Mouse (Mus musculus): ENCODE measurements at regions not wholly inside any gene's neighbourhood (a gene's known extent, or its start where the extent isn't known, plus 50 kb on each side); places are given as distances from the start of the nearest gene placed in this dataset.

DNA sequence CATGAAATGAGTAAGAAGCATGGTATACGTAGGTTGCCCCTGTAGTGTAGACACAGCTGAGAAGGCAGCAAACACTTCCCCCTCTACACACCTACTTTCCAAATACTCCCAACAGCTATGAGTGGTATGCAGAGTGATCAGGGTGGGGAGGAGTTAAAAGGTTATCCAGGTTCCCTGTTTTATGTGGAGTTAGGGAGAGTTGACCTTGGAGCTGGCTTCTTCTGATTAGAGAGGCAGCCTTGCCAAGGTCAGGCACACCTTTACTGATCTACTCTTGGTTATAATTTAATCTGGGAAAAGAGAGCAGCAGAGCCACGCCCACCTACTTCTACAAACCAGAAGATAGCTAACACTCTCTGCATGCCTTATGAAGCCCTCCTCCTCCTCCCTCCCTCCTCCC lies 106.7 kb upstream of the Magi1 start:
- no peak for TF ChIP-seq CTCF (IDR thresholded peaks at IDR 0.05; ENCODE audit: borderline replicate concordance, extremely low read depth, insufficient read depth, insufficient read length)
- no peak for TF ChIP-seq POLR2A (IDR thresholded peaks at IDR 0.05; ENCODE audit: borderline replicate concordance, extremely low read depth, insufficient read depth, insufficient read length, poor library complexity, severe bottlenecking)

All from brain, embryonic 14.5 days (tissue).